Mouse (Mus musculus) inflammation-experienced regulatory T-cells (primary cell): Measurements from ENCODE around the gene Prkar2b. TPM values are rescaled to one million over a fixed set of nuclear protein-coding genes. Genes with fewer than 3 reads are reported as not detected.

ENCODE experiments used
- polyA plus RNA-seq, 2 experiments: library from polyadenylated mRNA; unstranded; fragments of 100-300 nt; shearing (Covaris generic); gene quantifications; one replicate each; pipeline ENCODE4 v1.2.1; 2017

Gene Prkar2b
- 1 to 10 TPM in 1 of 2 experiments, under 1 TPM in 1; 0.50 to 2.5 TPM for polyA plus RNA-seq

GRCm38 (mm10) chr12:32061090-32061930 lies at the start of gene Prkar2b:
Gene Prkar2b (minus strand): TSS chr12:32061296.

DNA sequence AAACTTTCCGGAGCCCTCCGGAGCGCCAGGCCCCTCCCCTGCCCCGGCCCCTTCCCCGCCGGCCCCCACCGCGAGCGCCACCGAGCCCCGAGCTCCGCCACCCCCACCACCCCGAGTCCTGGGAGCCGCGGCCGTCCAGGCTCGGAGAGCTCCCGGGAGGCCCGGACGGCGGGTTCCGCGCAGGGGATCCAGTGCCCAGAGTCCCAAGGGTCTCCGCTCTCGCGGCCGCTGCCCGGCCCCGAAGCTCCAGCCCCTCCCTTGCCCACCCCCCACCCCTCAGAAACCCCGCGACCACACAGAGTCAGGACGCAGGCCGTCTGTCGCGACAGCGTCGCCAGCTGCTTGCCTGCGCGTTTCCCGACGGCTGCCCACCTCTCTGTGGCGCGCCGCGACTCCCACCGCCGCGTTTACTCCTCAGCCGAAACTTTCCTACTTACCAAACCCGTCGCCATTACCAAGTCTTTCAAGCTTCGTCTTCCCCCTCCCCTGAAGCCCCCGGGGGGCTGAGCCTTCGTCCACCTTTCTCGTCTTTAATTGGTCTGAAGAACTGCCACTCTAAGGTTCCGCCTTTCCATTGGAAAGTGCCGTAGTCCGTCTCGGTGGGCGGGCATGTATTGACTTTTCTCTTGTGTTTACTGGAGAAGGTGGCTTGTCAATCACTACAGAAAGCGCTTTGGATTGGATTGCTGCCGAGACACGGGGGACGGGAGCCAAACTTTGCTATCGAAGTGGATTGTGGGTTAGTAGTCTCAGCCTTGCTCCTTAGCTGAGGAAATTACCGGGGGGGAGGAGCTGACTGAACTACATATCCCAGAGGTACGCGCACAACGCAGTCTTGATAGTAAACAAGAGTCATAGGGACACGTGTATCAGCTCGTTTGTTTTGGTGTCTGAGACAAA lies 111.1 kb downstream of the Prkar2b start, which contains the start of gene Hbp1:
Hbp1 (minus strand) TSS at position 777 of the 900 bp plus-strand sequence.

Other genes starting within 250 kb of the Prkar2b start
- gene Hbp1, start 110.8 kb downstream of the Prkar2b start, polyA plus RNA-seq, result 100 to 1,000 TPM; 102 to 108 TPM
- gene Pik3cg, start 147.4 kb upstream of the Prkar2b start, polyA plus RNA-seq, result 10 to 100 TPM; 24.0 to 36.8 TPM